Mouse (Mus musculus): Measurements from ENCODE around the gene Hyal1. TPM values are rescaled to one million over a fixed set of nuclear protein-coding genes. Genes with fewer than 3 reads are reported as not detected.

The Hyal1 gene
- polyA plus RNA-seq, 1 experiment from 2014 or later = 8.4 TPM

GRCm38 (mm10) chr9:107612945-107613569 is 36.3 kb downstream of the Hyal1 start:
- Histone ChIP-seq H3K9ac (0 out of 2 replicates have a peak overlapping the region, but pooled peaks have one; percentile 29), H3K4me3 (peak overlapping the region; percentile 32), H3K27me3 (no peaks in the 10 kb centered on the region), H3K4me2 (peak overlapping the region; percentile 66), H3K4me1 (replicated peaks) (peaks cover 21% of the 10 kb centered on the region), H3K36me3 (peaks cover 35% of the 10 kb centered on the region), H3K27ac (replicated peaks) (peak overlapping the region; percentile 94), H3K9me3 (no peaks in the 10 kb centered on the region)
- peak; percentile 1; the same call in 1 of the 2 replicates for ATAC-seq (ENCODE audit: low FRiP score, low read depth)
- WGBS = 8% methylated on average over 12 of the region's 12 CpGs

DNA sequence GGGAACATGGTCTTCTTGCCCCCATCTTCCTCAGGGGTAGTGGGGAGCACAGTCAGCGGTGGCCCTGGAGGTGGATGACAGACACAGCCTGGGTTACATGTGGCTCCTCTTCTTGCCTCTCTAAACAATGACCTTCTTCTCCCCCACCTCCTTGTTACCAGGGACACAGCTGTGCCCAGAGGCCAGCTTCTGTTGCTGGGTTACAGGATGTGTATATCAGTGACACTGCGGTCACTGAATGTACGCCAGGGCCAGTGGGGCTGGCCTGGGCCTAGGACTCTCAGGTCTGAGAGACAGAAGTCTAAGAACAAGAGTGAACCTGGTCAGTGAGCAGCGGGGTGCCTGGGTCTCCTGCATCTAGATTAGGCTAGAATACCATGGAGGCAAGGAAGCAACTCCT is 38.3 kb downstream of the Hyal1 start:
- peaks cover 52% of the 10 kb centered on the region for H3K36me3 ChIP-seq
- no peak for ATAC-seq (ENCODE audit: low FRiP score, low read depth)
- H3K9me3 ChIP-seq = no peaks in the 10 kb centered on the region
- no peak overlapping the region for H3K4me3 ChIP-seq
- H3K4me1 ChIP-seq (replicated peaks) = peaks cover 37% of the 10 kb centered on the region
- no peak overlapping the region for H3K9ac ChIP-seq
- WGBS = 41% methylated on average over 4 of the region's 4 CpGs
- H3K27me3 ChIP-seq = no peaks in the 10 kb centered on the region
- no peak overlapping the region for H3K4me2 ChIP-seq
- no peak overlapping the region for H3K27ac ChIP-seq (replicated peaks)

DNA sequence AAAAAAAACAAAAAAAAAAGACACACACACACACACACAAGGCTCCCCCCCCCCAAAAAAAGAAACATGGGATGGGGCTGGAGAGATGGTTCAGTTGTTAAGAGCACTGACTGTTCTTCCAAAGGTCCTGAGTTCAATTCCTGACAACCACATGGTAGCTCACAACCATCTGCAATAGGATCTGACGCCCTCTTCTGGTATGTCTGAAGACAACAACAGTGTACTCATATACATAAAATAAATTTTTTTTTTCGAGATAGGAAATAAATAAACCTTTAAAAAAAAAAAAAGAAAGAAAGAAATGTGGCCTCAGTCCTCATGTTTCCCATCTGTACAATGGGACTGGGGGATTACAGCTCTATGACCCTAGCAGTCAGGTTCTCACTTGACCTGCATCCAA is 40.7 kb downstream of the Hyal1 start:
- ATAC-seq (ENCODE audit: low FRiP score, low read depth) = no peak
- Histone ChIP-seq H3K9ac (no peak overlapping the region), H3K9me3 (no peaks in the 10 kb centered on the region), H3K4me2 (no peak overlapping the region), H3K4me1 (replicated peaks) (peaks cover 28% of the 10 kb centered on the region), H3K27me3 (no peaks in the 10 kb centered on the region), H3K4me3 (no peak overlapping the region), H3K36me3 (peaks cover 54% of the 10 kb centered on the region), H3K27ac (replicated peaks) (no peak overlapping the region)
- whole genome bisulfite sequencing = 81% methylated on average over 2 of the region's 2 CpGs

GRCm38 (mm10) chr9:107618098-107618497 is 41.4 kb downstream of the Hyal1 start:
- Histone ChIP-seq H3K27ac (replicated peaks) (peak overlapping the region; percentile 59), H3K27me3 (no peaks in the 10 kb centered on the region), H3K9ac (no peak overlapping the region), H3K4me3 (no peak overlapping the region), H3K4me2 (no peak overlapping the region), H3K9me3 (no peaks in the 10 kb centered on the region), H3K36me3 (peaks cover 54% of the 10 kb centered on the region), H3K4me1 (replicated peaks) (peaks cover 24% of the 10 kb centered on the region)
- WGBS = 84% methylated on average over 6 of the region's 6 CpGs
- no peak for ATAC-seq (ENCODE audit: low FRiP score, low read depth)

- Histone ChIP-seq H3K27me3 (no peaks in the 10 kb centered on the region), H3K9me3 (no peaks in the 10 kb centered on the region), H3K27ac (replicated peaks) (peak overlapping the region; percentile 59), H3K4me1 (replicated peaks) (peaks cover 22% of the 10 kb centered on the region), H3K36me3 (peaks cover 52% of the 10 kb centered on the region), H3K4me3 (no peak overlapping the region), H3K4me2 (no peak overlapping the region), H3K9ac (no peak overlapping the region)
- ATAC-seq (ENCODE audit: low FRiP score, low read depth) = 0 out of 2 replicates have a peak, but pooled peaks have one; percentile 8
- 44% methylated on average over 13 of the region's 13 CpGs for WGBS
Observed at GRCm38 (mm10) chr9:107618778-107619545, 42.2 kb downstream of the Hyal1 start.

- Histone ChIP-seq H3K27me3 (no peaks in the 10 kb centered on the region), H3K4me1 (replicated peaks) (peaks cover 24% of the 10 kb centered on the region), H3K4me2 (no peak overlapping the region), H3K36me3 (peaks cover 48% of the 10 kb centered on the region), H3K9ac (no peak overlapping the region), H3K9me3 (no peaks in the 10 kb centered on the region), H3K4me3 (no peak overlapping the region), H3K27ac (replicated peaks) (peak overlapping the region; percentile 59)
- ATAC-seq (ENCODE audit: low FRiP score, low read depth) = no peak
- WGBS = 71% methylated on average over 13 of the region's 13 CpGs
Observed at GRCm38 (mm10) chr9:107619546-107619879, 42.8 kb downstream of the Hyal1 start.

- no peaks in the 10 kb centered on the region for H3K27me3 ChIP-seq
- no peak overlapping the region for H3K4me2 ChIP-seq
- peaks cover 39% of the 10 kb centered on the region for H3K4me1 ChIP-seq (replicated peaks)
- H3K4me3 ChIP-seq = no peak overlapping the region
- peaks cover 37% of the 10 kb centered on the region for H3K36me3 ChIP-seq
- H3K9me3 ChIP-seq = no peaks in the 10 kb centered on the region
- no peak overlapping the region for H3K9ac ChIP-seq
- no peak overlapping the region for H3K27ac ChIP-seq (replicated peaks)
- ATAC-seq (ENCODE audit: low FRiP score, low read depth) = no peak
Observed at GRCm38 (mm10) chr9:107620954-107621353, 44.2 kb downstream of the Hyal1 start.

- H3K4me1 ChIP-seq (replicated peaks) = peaks cover 61% of the 10 kb centered on the region
- no peaks in the 10 kb centered on the region for H3K9me3 ChIP-seq
- 52% methylated on average over 5 of the region's 5 CpGs for WGBS
- H3K27ac ChIP-seq (replicated peaks) = peak overlapping the region; percentile 89
- ATAC-seq (ENCODE audit: low FRiP score, low read depth) = no peak
- no peak overlapping the region for H3K4me2 ChIP-seq
- no peak overlapping the region for H3K9ac ChIP-seq
- peaks cover 7% of the 10 kb centered on the region for H3K36me3 ChIP-seq
- no peak overlapping the region for H3K4me3 ChIP-seq
- H3K27me3 ChIP-seq = no peaks in the 10 kb centered on the region
Observed at GRCm38 (mm10) chr9:107624539-107624938, 47.8 kb downstream of the Hyal1 start.

- H3K9ac ChIP-seq = no peak overlapping the region
- 71% methylated on average over 3 of the region's 3 CpGs for WGBS
Observed at GRCm38 (mm10) chr9:107624951-107625350, 48.2 kb downstream of the Hyal1 start.

DNA sequence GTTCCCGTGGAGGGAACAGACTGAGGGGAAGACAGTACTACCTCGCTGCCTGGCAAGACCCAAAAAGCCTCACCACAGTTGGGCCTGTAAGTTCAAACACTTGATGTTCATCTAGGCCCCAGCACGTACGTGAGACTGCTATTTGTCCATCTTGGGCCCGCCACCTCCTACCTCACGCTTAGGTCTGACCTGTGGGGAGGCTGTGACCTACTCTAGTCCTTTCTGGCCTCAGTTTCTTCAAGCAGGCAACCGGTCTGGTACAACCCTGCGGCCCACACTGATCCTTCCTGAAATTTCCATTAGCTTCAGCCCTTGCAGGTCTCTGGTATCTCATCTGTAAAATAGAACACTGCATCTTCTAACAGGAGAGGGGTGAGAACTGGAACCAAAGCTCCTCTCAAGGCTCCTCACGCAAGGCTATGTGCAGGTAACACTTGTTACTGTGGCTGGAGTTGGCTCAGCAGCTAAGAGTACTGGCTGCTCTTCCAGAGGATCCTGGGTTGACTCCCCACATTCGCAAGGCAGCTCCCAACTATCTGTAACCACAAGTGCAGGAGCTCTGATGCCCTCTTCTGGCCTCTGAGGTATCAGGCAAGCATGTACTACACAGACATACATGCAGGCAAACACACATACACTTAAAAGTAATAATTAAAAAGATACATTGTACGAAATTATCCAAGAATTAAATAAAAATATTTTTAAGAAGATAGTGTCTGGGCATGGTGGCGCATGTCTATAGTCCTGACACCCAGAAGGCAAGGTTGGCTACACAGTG is 48.8 kb downstream of the Hyal1 start:
- WGBS = 82% methylated on average over 12 of the region's 12 CpGs
- H3K27me3 ChIP-seq = no peaks in the 10 kb centered on the region
- H3K4me1 ChIP-seq (replicated peaks) = peaks cover 62% of the 10 kb centered on the region
- no peak for ATAC-seq (ENCODE audit: low FRiP score, low read depth)
- no peak overlapping the region for H3K4me3 ChIP-seq
- peak overlapping the region; percentile 89 for H3K27ac ChIP-seq (replicated peaks)
- 0 out of 2 replicates have a peak overlapping the region, but pooled peaks have one; percentile 38 for H3K4me2 ChIP-seq
- no peak overlapping the region for H3K9ac ChIP-seq
- no peaks in the 10 kb centered on the region for H3K9me3 ChIP-seq
- H3K36me3 ChIP-seq = no peaks in the 10 kb centered on the region

More at GRCm38 (mm10) chr9:107624951-107625350, 48.2 kb downstream of the Hyal1 start:
- H3K9me3 ChIP-seq = no peaks in the 10 kb centered on the region
- H3K4me1 ChIP-seq (replicated peaks) = peaks cover 61% of the 10 kb centered on the region
- no peak for ATAC-seq (ENCODE audit: low FRiP score, low read depth)
- peaks cover 3% of the 10 kb centered on the region for H3K36me3 ChIP-seq
- no peak overlapping the region for H3K4me3 ChIP-seq
- peak overlapping the region; percentile 89 for H3K27ac ChIP-seq (replicated peaks)
- H3K27me3 ChIP-seq = no peaks in the 10 kb centered on the region
- no peak overlapping the region for H3K4me2 ChIP-seq

GRCm38 (mm10) chr9:107626158-107626843 is 49.6 kb downstream of the Hyal1 start:
- Histone ChIP-seq H3K4me2 (peak overlapping the region; percentile 38), H3K27me3 (no peaks in the 10 kb centered on the region), H3K27ac (replicated peaks) (peak overlapping the region; percentile 89), H3K4me3 (peak overlapping the region; percentile 5; the same call in 1 of the 2 replicates), H3K9ac (peak overlapping the region; percentile 32; the same call in 1 of the 2 replicates), H3K4me1 (replicated peaks) (peaks cover 70% of the 10 kb centered on the region), H3K9me3 (no peaks in the 10 kb centered on the region), H3K36me3 (no peaks in the 10 kb centered on the region)
- WGBS = 26% methylated on average over 15 of the region's 15 CpGs
- ATAC-seq (ENCODE audit: low FRiP score, low read depth) = peak; percentile 12

Data from hindbrain, embryonic 15.5 days (tissue).